ENCODE assay signal across 10 mouse cellular contexts in the genomic region with DNA sequence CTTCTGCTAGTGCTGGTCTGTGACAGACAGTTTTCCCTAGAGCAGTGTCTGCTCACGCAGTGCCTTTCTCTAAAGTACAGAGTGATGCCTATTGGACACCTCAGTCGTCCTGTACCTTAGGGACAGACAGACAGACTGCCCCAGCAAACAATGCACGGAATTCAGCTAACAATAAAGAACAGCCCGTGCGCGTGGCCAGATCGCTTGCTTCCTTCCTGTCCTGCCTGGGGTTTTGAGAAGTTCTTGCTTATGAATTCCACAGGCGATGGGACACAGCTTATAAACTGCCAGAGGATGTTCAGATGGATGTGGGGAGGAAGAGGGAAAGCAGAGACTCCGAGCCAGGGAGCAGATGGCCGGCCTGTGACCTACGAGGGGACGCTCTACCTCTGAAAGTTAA. TPM values are rescaled to one million over a fixed set of nuclear protein-coding genes. Genes with fewer than 3 reads are reported as not detected.
DNase-seq lines count a peak whose midpoint lies in the region; ATAC-seq and TF ChIP-seq lines count a peak whose summit lies in the region.
"Had no signal": no experiment of that assay in that cellular context is flagged by ENCODE, and none has a peak within 500 bp of the region (broad histone marks: within the 10 kb centered on the region; RNA-seq: fewer than 3 reads in every experiment).

No protein-coding gene starts in this region.

- H3K4me2 ChIP-seq in lung, embryonic 15.5 days: no peak overlapping the region
- H3K4me2 ChIP-seq in limb, embryonic 15.5 days: no peak overlapping the region

- ATAC-seq in lung, embryonic 15.5 days (ENCODE audit: borderline replicate concordance, extremely low read depth, low FRiP score, low TSS enrichment): peak; percentile 11; the same call in 1 of the 2 replicates
- no peak for ATAC-seq in limb, embryonic 15.5 days (ENCODE audit: insufficient number of reproducible peaks, low FRiP score, low TSS enrichment, low read depth)

- no peak overlapping the region; the same call in 1 of the 2 replicates for H3K27ac ChIP-seq in lung, embryonic 15.5 days
- H3K27ac ChIP-seq in limb, embryonic 15.5 days: 0 out of 2 replicates have a peak overlapping the region, but pooled peaks have one; percentile 17
- H3K27ac ChIP-seq: layer of hippocampus, adult 2 months had no signal

- H3K36me3 ChIP-seq in lung, embryonic 15.5 days: no peaks in the 10 kb centered on the region
- H3K36me3 ChIP-seq in limb, embryonic 15.5 days: no peaks in the 10 kb centered on the region

- H3K27me3 ChIP-seq in lung, embryonic 15.5 days: no peaks in the 10 kb centered on the region
- no peaks in the 10 kb centered on the region for H3K27me3 ChIP-seq in limb, embryonic 15.5 days

- peak; percentile 25 for DNase-seq in adrenal gland, postnatal 14 days
- DNase-seq in adrenal gland, postnatal 25 days: no peak
- no peak for DNase-seq in lung, adult 2 months
- no peak for DNase-seq in cerebellum, adult 18-20 months
- no peak for DNase-seq in T-cell, adult 2 months (ENCODE audit: low spot score)
- DNase-seq in spleen, postnatal 14 days (ENCODE audit: low spot score in 2 of 2): no peak
- DNase-seq: cerebellum, postnatal 25 days had no signal

- no peak for TF ChIP-seq CTCF in lung, adult 2 months (IDR thresholded peaks at IDR 0.05; ENCODE audit: insufficient read depth, low read length)

- H3K9me3 ChIP-seq in lung, embryonic 15.5 days: no peaks in the 10 kb centered on the region
- no peaks in the 10 kb centered on the region for H3K9me3 ChIP-seq in limb, embryonic 15.5 days

- H3K4me1 ChIP-seq in lung, embryonic 15.5 days: peaks cover 19% of the 10 kb centered on the region; the same call in 1 of the 2 replicates
- H3K4me1 ChIP-seq in lung, adult 2 months (ENCODE audit: control insufficient read depth, insufficient read depth, low read length): peaks cover 18% of the 10 kb centered on the region
- H3K4me1 ChIP-seq in limb, embryonic 15.5 days: peaks cover 8% of the 10 kb centered on the region; the same call in 1 of the 2 replicates

- no peak for TF ChIP-seq POLR2A in lung, adult 2 months (IDR thresholded peaks at IDR 0.05; ENCODE audit: borderline replicate concordance, extremely low read depth, low read depth, low read length)

- H3K4me3 ChIP-seq in lung, embryonic 15.5 days: no peak overlapping the region
- H3K4me3 ChIP-seq in lung, adult 2 months (replicated peaks; ENCODE audit: extremely low read depth, low read depth, low read length): no peak overlapping the region
- no peak overlapping the region for H3K4me3 ChIP-seq in limb, embryonic 15.5 days
- H3K4me3 ChIP-seq: layer of hippocampus, adult 2 months had no signal

- H3K9ac ChIP-seq in lung, embryonic 15.5 days: no peak overlapping the region
- no peak overlapping the region for H3K9ac ChIP-seq in limb, embryonic 15.5 days

- WGBS in lung, embryonic 15.5 days: 55% methylated on average over 12 of the region's 12 CpGs
- 44% methylated on average over 12 of the region's 12 CpGs for WGBS in lung, adult 2 months
- WGBS in limb, embryonic 15.5 days: 63% methylated on average over 12 of the region's 12 CpGs

RNA-seq across cellular contexts. Expression of gene Etv6, which starts 25.3 kb away (rescaled TPM):
- total RNA-seq in adrenal gland, postnatal 14 days (2021): 35.7 and 38.2 TPM in 2 replicates
- 40.9 and 66.0 TPM in 2 replicates for total RNA-seq in adrenal gland, postnatal 25 days (2021)
- polyA plus RNA-seq in lung, embryonic 15.5 days (2015; fragmentation: Nextera tagmentation; extraction: Ambion mirVana): 14.5 and 14.7 TPM in 2 replicates
- polyA plus RNA-seq in lung, adult 2 months (2012; rRNA removed): 20.9 and 25.9 TPM in 2 replicates
- 11.7 and 13.1 TPM in 2 replicates for polyA plus RNA-seq in limb, embryonic 15.5 days (2015; fragmentation: Nextera tagmentation; extraction: Ambion mirVana)
